Mouse (Mus musculus) adrenal gland, postnatal 14 days (tissue): Measurements from ENCODE around the gene Cadm2. TPM values are rescaled to one million over a fixed set of nuclear protein-coding genes. Genes with fewer than 3 reads are reported as not detected.

ENCODE experiments used
- DNase-seq: peaks from one replicate; pipeline ENCODE4 v3.0.0; 2021; ENCODE audit warnings: mixed read lengths
- total RNA-seq: library from RNA; stranded (reverse); gene quantifications from 2 replicates; pipeline ENCODE4 v1.2.3, GENCODE M21; 2021

Gene Cadm2
- total RNA-seq, 1 experiment from 2014 or later, result 0.56 TPM

- DNase-seq, result no peak
These were observed 925.9 kb downstream of the Cadm2 start for GRCm38 (mm10) chr16:66694783-66695182.

GRCm38 (mm10) chr16:66677241-66677640, 943.5 kb downstream of the Cadm2 start:
- DNase-seq, result no peak

GRCm38 (mm10) chr16:66651013-66651362, 969.7 kb downstream of the Cadm2 start:
- DNase-seq, result no peak

- no peak for DNase-seq
These were observed 970.2 kb downstream of the Cadm2 start for GRCm38 (mm10) chr16:66650348-66651012.

- no peak for DNase-seq
These were observed 972.9 kb downstream of the Cadm2 start for GRCm38 (mm10) chr16:66647798-66648197.

- DNase-seq, result no peak
These were observed 977.1 kb downstream of the Cadm2 start for GRCm38 (mm10) chr16:66643606-66644005.

GRCm38 (mm10) chr16:66627527-66627926, 993.2 kb downstream of the Cadm2 start:
- DNase-seq, result no peak

- no peak for DNase-seq
These were observed 998.3 kb downstream of the Cadm2 start for GRCm38 (mm10) chr16:66622423-66622822.

- no peak for DNase-seq
These were observed 1008.1 kb downstream of the Cadm2 start for GRCm38 (mm10) chr16:66612624-66613023.
